ENCODE assay signal across 27 mouse cellular contexts in genomic region chr14:52461928-52462327, GRCm38 (mm10). TPM values are rescaled to one million over a fixed set of nuclear protein-coding genes. Genes with fewer than 3 reads are reported as not detected.
DNase-seq lines count a peak whose midpoint lies in the region; ATAC-seq and TF ChIP-seq lines count a peak whose summit lies in the region.
"Had no signal": no experiment of that assay in that cellular context is flagged by ENCODE, and none has a peak within 500 bp of the region (broad histone marks: within the 10 kb centered on the region; RNA-seq: fewer than 3 reads in every experiment).

No protein-coding gene starts in this region.

- H3K9ac ChIP-seq in MEL (ENCODE audit: control insufficient read depth, low read depth, low read length, poor library complexity, severe bottlenecking): no peak overlapping the region
- H3K9ac ChIP-seq in hindbrain, embryonic 16.5 days (ENCODE audit: low read depth, low read length): no peak overlapping the region
- H3K9ac ChIP-seq: embryonic facial prominence, embryonic 12.5 days; forebrain, embryonic 13.5 days had no signal

- H3K4me1 ChIP-seq in MEL (ENCODE audit: control insufficient read depth in 1 of 2, insufficient read depth in 2 of 2, low read length in 2 of 2): no peaks in the 10 kb centered on the region
- no peaks in the 10 kb centered on the region for H3K4me1 ChIP-seq in hindbrain, embryonic 16.5 days (ENCODE audit: control insufficient read depth, insufficient read depth, low read depth, low read length)
- H3K4me1 ChIP-seq: embryonic facial prominence, embryonic 10.5 days; embryonic facial prominence, embryonic 12.5 days; forebrain, embryonic 13.5 days had no signal

- H3K27me3 ChIP-seq in MEL (ENCODE audit: control insufficient read depth in 1 of 2, insufficient read depth in 2 of 2, low read length in 2 of 2): no peaks in the 10 kb centered on the region
- no peaks in the 10 kb centered on the region for H3K27me3 ChIP-seq in hindbrain, embryonic 16.5 days (replicated peaks; ENCODE audit: control insufficient read depth, insufficient read depth, low read length)
- H3K27me3 ChIP-seq: CH12.LX; embryonic facial prominence, embryonic 12.5 days; forebrain, embryonic 13.5 days had no signal

- no peaks in the 10 kb centered on the region for H3K79me2 ChIP-seq in MEL (ENCODE audit: control insufficient read depth, insufficient read depth, low read length, poor library complexity)

- TF ChIP-seq RAD21 in MEL (IDR thresholded peaks at IDR 0.05; ENCODE audit: low read depth, low read length): no peak

- no peak for TF ChIP-seq EP300 in MEL (IDR thresholded peaks at IDR 0.05; ENCODE audit: low read depth in 1 of 2, low read length in 2 of 2)

- TF ChIP-seq CTCF in MEL (IDR thresholded peaks at IDR 0.05 in 2 of 3, conservative IDR thresholded peaks at IDR 0.05 in 1 of 3; ENCODE audit: control insufficient read depth in 1 of 3, insufficient read depth in 1 of 3, low read depth in 2 of 3, low read length in 3 of 3, poor library complexity in 1 of 3, severe bottlenecking in 1 of 3): no peak

- H3K27ac ChIP-seq in MEL (ENCODE audit: control insufficient read depth, low read depth, low read length): no peak overlapping the region
- no peak overlapping the region for H3K27ac ChIP-seq in hindbrain, embryonic 16.5 days (ENCODE audit: low read depth, low read length)
- H3K27ac ChIP-seq: embryonic facial prominence, embryonic 10.5 days; embryonic facial prominence, embryonic 12.5 days; forebrain, embryonic 13.5 days had no signal

- no peaks in the 10 kb centered on the region for H3K36me3 ChIP-seq in MEL (ENCODE audit: control insufficient read depth in 1 of 2, insufficient read depth in 2 of 2, low read length in 2 of 2)
- no peaks in the 10 kb centered on the region for H3K36me3 ChIP-seq in hindbrain, embryonic 16.5 days (ENCODE audit: control insufficient read depth, insufficient read depth, low read length)
- H3K36me3 ChIP-seq: embryonic facial prominence, embryonic 10.5 days; embryonic facial prominence, embryonic 12.5 days; G1E had no signal

- H3K4me3 ChIP-seq in MEL (ENCODE audit: control insufficient read depth in 1 of 2, insufficient read depth in 1 of 2, low read depth in 2 of 2, low read length in 2 of 2): no peak overlapping the region
- no peak overlapping the region for H3K4me3 ChIP-seq in hindbrain, embryonic 16.5 days (ENCODE audit: low read length)
- H3K4me3 ChIP-seq: embryonic facial prominence, embryonic 10.5 days; embryonic facial prominence, embryonic 12.5 days; forebrain, embryonic 13.5 days had no signal

- peak; percentile 55 for ATAC-seq in granulocyte monocyte progenitor cell, adult 5-6 weeks (replicated peaks; ENCODE audit: poor library complexity, severe bottlenecking)
- no peak for ATAC-seq in hindbrain, embryonic 16.5 days
- ATAC-seq: CD4-positive, CD25-positive, alpha-beta regulatory T cell, adult 4 months; forebrain, embryonic 13.5 days; forebrain, embryonic 16.5 days had no signal

- peak; percentile 13 for DNase-seq in MEL (ENCODE audit: low read depth, low spot score)
- no peak for DNase-seq in kidney, postnatal 10 days
- DNase-seq in lung, postnatal 14 days: no peak
- DNase-seq: adrenal gland, adult 2 months; adrenal gland, postnatal 10 days; adrenal gland, postnatal 25 days; cerebellum, adult 11 months; cerebellum, adult 18-20 months; cerebellum, adult 8-10 months; cerebellum, adult 9-11 months; cerebellum, postnatal 14 days; cerebellum, postnatal 36 days had no signal

- no peaks in the 10 kb centered on the region for H3K9me3 ChIP-seq in MEL (replicated peaks; ENCODE audit: insufficient read depth, low read length)
- H3K9me3 ChIP-seq in hindbrain, embryonic 16.5 days (ENCODE audit: control insufficient read depth, low read length): no peaks in the 10 kb centered on the region
- H3K9me3 ChIP-seq: embryonic facial prominence, embryonic 12.5 days; G1E had no signal

- no peak for TF ChIP-seq POLR2A in MEL (IDR thresholded peaks at IDR 0.05; ENCODE audit: control insufficient read depth in 1 of 2, insufficient read depth in 1 of 2, low read depth in 1 of 2, low read length in 2 of 2, poor library complexity in 1 of 2)

- H3K4me2 ChIP-seq in hindbrain, embryonic 16.5 days (ENCODE audit: low read length): no peak overlapping the region
- H3K4me2 ChIP-seq: embryonic facial prominence, embryonic 12.5 days; forebrain, embryonic 13.5 days had no signal

TF ChIP-seq in MEL, 35 proteins besides CTCF, POLR2A, EP300 and RAD21:
- TF ChIP-seq ELF1 (IDR thresholded peaks at IDR 0.05; ENCODE audit: low read depth, low read length): no peak
- no peak for TF ChIP-seq JUND (IDR thresholded peaks at IDR 0.05; ENCODE audit: low read depth, low read length)
- no peak for TF ChIP-seq ZMIZ1 (IDR thresholded peaks at IDR 0.05; ENCODE audit: low read depth, low read length)

RNA-seq across cellular contexts. Expression of gene Olfr1508, which starts 5.4 kb away (rescaled TPM):
- total RNA-seq in MEL (2012; rRNA removed): not detected in 2 replicates
- polyA plus RNA-seq in MEL (2012; ENCODE audit: insufficient read depth in 1 of 2, insufficient read length in 2 of 2, low read depth in 1 of 2, low replicate concordance in 2 of 2, missing spikeins in 1 of 2): not detected
- total RNA-seq in granulocyte monocyte progenitor cell, adult 5-6 weeks (2014; fragmentation: Nextera tagmentation): not detected in 2 replicates
- not detected in 2 replicates for total RNA-seq in granulocyte monocyte progenitor cell, adult 5-6 weeks (2017)
- not detected in 2 replicates for polyA plus RNA-seq in hindbrain, embryonic 16.5 days (2015; fragmentation: Nextera tagmentation; extraction: Ambion mirVana)
- total RNA-seq: adrenal gland, adult 2 months; adrenal gland, postnatal 10 days; adrenal gland, postnatal 25 days; adrenal gland, postnatal 4 days; CH12.LX had no signal
- polyA plus RNA-seq: adrenal gland, adult 2 months; brain, embryonic 14.5 days; CD4-positive, CD25-positive, alpha-beta regulatory T cell, adult 4 months; cortical plate, adult 2 months; embryonic facial prominence, embryonic 10.5 days; embryonic facial prominence, embryonic 12.5 days; embryonic facial prominence, embryonic 14.5 days; forebrain, embryonic 11.5 days; forebrain, embryonic 13.5 days; forebrain, embryonic 16.5 days; G1E had no signal

RNA-seq across cellular contexts. Expression of gene Olfr1509, which starts 19.1 kb away (rescaled TPM):
- total RNA-seq in MEL (2012; rRNA removed): not detected in 2 replicates
- not detected for polyA plus RNA-seq in MEL (2012; ENCODE audit: insufficient read depth in 1 of 2, insufficient read length in 2 of 2, low read depth in 1 of 2, low replicate concordance in 2 of 2, missing spikeins in 1 of 2)
- not detected in 2 replicates for total RNA-seq in granulocyte monocyte progenitor cell, adult 5-6 weeks (2014; fragmentation: Nextera tagmentation)
- not detected in 2 replicates for total RNA-seq in granulocyte monocyte progenitor cell, adult 5-6 weeks (2017)
- not detected in 2 replicates for polyA plus RNA-seq in hindbrain, embryonic 16.5 days (2015; fragmentation: Nextera tagmentation; extraction: Ambion mirVana)
- total RNA-seq: adrenal gland, adult 2 months; adrenal gland, postnatal 10 days; adrenal gland, postnatal 25 days; adrenal gland, postnatal 4 days; CH12.LX had no signal
- polyA plus RNA-seq: adrenal gland, adult 2 months; brain, embryonic 14.5 days; CD4-positive, CD25-positive, alpha-beta regulatory T cell, adult 4 months; cortical plate, adult 2 months; embryonic facial prominence, embryonic 10.5 days; embryonic facial prominence, embryonic 12.5 days; embryonic facial prominence, embryonic 14.5 days; forebrain, embryonic 11.5 days; forebrain, embryonic 13.5 days; forebrain, embryonic 16.5 days; frontal cortex, adult 2 months; G1E had no signal

RNA-seq across cellular contexts. Expression of gene Olfr1507, which starts 33.6 kb away (rescaled TPM):
- total RNA-seq in MEL (2012; rRNA removed): not detected in 2 replicates
- polyA plus RNA-seq in MEL (2012; ENCODE audit: insufficient read depth in 1 of 2, insufficient read length in 2 of 2, low read depth in 1 of 2, low replicate concordance in 2 of 2, missing spikeins in 1 of 2): not detected
- not detected in 2 replicates for total RNA-seq in granulocyte monocyte progenitor cell, adult 5-6 weeks (2014; fragmentation: Nextera tagmentation)
- total RNA-seq in granulocyte monocyte progenitor cell, adult 5-6 weeks (2017): not detected in 2 replicates
- polyA plus RNA-seq in hindbrain, embryonic 16.5 days (2015; fragmentation: Nextera tagmentation; extraction: Ambion mirVana): not detected in 2 replicates
- total RNA-seq: adrenal gland, adult 2 months; adrenal gland, postnatal 10 days; adrenal gland, postnatal 25 days; adrenal gland, postnatal 4 days; CH12.LX had no signal
- polyA plus RNA-seq: adrenal gland, adult 2 months; brain, embryonic 14.5 days; CD4-positive, CD25-positive, alpha-beta regulatory T cell, adult 4 months; cortical plate, adult 2 months; embryonic facial prominence, embryonic 10.5 days; embryonic facial prominence, embryonic 12.5 days; embryonic facial prominence, embryonic 14.5 days; forebrain, embryonic 11.5 days; forebrain, embryonic 13.5 days; forebrain, embryonic 16.5 days; G1E had no signal

RNA-seq across cellular contexts. Expression of gene Olfr1510, which starts 47.8 kb away (rescaled TPM):
- not detected in 2 replicates for total RNA-seq in MEL (2012; rRNA removed)
- polyA plus RNA-seq in MEL (2012; ENCODE audit: insufficient read depth in 1 of 2, insufficient read length in 2 of 2, low read depth in 1 of 2, low replicate concordance in 2 of 2, missing spikeins in 1 of 2): not detected
- not detected in 2 replicates for total RNA-seq in granulocyte monocyte progenitor cell, adult 5-6 weeks (2014; fragmentation: Nextera tagmentation)
- total RNA-seq in granulocyte monocyte progenitor cell, adult 5-6 weeks (2017): not detected in 2 replicates
- polyA plus RNA-seq in hindbrain, embryonic 16.5 days (2015; fragmentation: Nextera tagmentation; extraction: Ambion mirVana): not detected in 2 replicates
- total RNA-seq: adrenal gland, adult 2 months; adrenal gland, postnatal 10 days; adrenal gland, postnatal 25 days; adrenal gland, postnatal 4 days; CH12.LX had no signal
- polyA plus RNA-seq: adrenal gland, adult 2 months; brain, embryonic 14.5 days; CD4-positive, CD25-positive, alpha-beta regulatory T cell, adult 4 months; cortical plate, adult 2 months; embryonic facial prominence, embryonic 10.5 days; embryonic facial prominence, embryonic 12.5 days; embryonic facial prominence, embryonic 14.5 days; forebrain, embryonic 11.5 days; forebrain, embryonic 13.5 days; forebrain, embryonic 16.5 days; frontal cortex, adult 2 months; G1E had no signal
